Mouse (Mus musculus): ENCODE results near the gene Aarsd1. TPM values are rescaled to one million over a fixed set of nuclear protein-coding genes. Genes with fewer than 3 reads are reported as not detected.

Gene Aarsd1
- polyA plus RNA-seq, 1 experiment from 2014 or later: 57.2 TPM

GRCm38 (mm10) chr11:101364531-101364931 lies 52.9 kb downstream of the Aarsd1 start:
- no peak overlapping the region for H3K4me3 ChIP-seq
- no peak overlapping the region for H3K9ac ChIP-seq
- H3K4me2 ChIP-seq: no peak overlapping the region
- ATAC-seq (ENCODE audit: insufficient number of reproducible peaks, low FRiP score, low TSS enrichment, low read depth): no peak
- 0 out of 2 replicates have a peak, but pooled peaks cover 2% of the 10 kb centered on the region for H3K4me1 ChIP-seq
- WGBS: 73% methylated on average over 5 of the region's 5 CpGs
- H3K27ac ChIP-seq: no peak overlapping the region
- no peaks in the 10 kb centered on the region for H3K9me3 ChIP-seq
- no peaks in the 10 kb centered on the region for H3K27me3 ChIP-seq
- H3K36me3 ChIP-seq: no peaks in the 10 kb centered on the region

- Histone ChIP-seq H3K4me3 (no peak overlapping the region), H3K4me2 (no peak overlapping the region), H3K9ac (no peak overlapping the region), H3K9me3 (no peaks in the 10 kb centered on the region), H3K36me3 (no peaks in the 10 kb centered on the region), H3K27ac (no peak overlapping the region), H3K4me1 (0 out of 2 replicates have a peak, but pooled peaks cover 2% of the 10 kb centered on the region), H3K27me3 (no peaks in the 10 kb centered on the region)
- WGBS: 47% methylated on average over 3 of the region's 3 CpGs
- no peak for ATAC-seq (ENCODE audit: insufficient number of reproducible peaks, low FRiP score, low TSS enrichment, low read depth)
These were observed 56.7 kb downstream of the Aarsd1 start for GRCm38 (mm10) chr11:101360651-101361113.

- H3K9ac ChIP-seq: no peak overlapping the region
- H3K4me3 ChIP-seq: no peak overlapping the region
- H3K36me3 ChIP-seq: no peaks in the 10 kb centered on the region
- WGBS: 59% methylated on average over 9 of the region's 9 CpGs
- no peaks in the 10 kb centered on the region for H3K27me3 ChIP-seq
- no peaks in the 10 kb centered on the region for H3K9me3 ChIP-seq
- 0 out of 2 replicates have a peak, but pooled peaks cover 2% of the 10 kb centered on the region for H3K4me1 ChIP-seq
- no peak for ATAC-seq (ENCODE audit: insufficient number of reproducible peaks, low FRiP score, low TSS enrichment, low read depth)
- no peak overlapping the region for H3K27ac ChIP-seq
- no peak overlapping the region for H3K4me2 ChIP-seq
These were observed 57.6 kb downstream of the Aarsd1 start for GRCm38 (mm10) chr11:101359776-101360175.

- no peaks in the 10 kb centered on the region for H3K27me3 ChIP-seq
- H3K4me1 ChIP-seq: 0 out of 2 replicates have a peak, but pooled peaks cover 2% of the 10 kb centered on the region
- H3K4me3 ChIP-seq: no peak overlapping the region
- 83% methylated on average over 3 of the region's 3 CpGs for WGBS
- no peak overlapping the region for H3K4me2 ChIP-seq
- no peaks in the 10 kb centered on the region for H3K36me3 ChIP-seq
- H3K9ac ChIP-seq: no peak overlapping the region
- no peak overlapping the region for H3K27ac ChIP-seq
- ATAC-seq (ENCODE audit: insufficient number of reproducible peaks, low FRiP score, low TSS enrichment, low read depth): no peak
- H3K9me3 ChIP-seq: no peaks in the 10 kb centered on the region
These were observed 59.8 kb downstream of the Aarsd1 start for GRCm38 (mm10) chr11:101357505-101358182.

Small RNA genes within 50 kb of the gene (microRNA-seq; reads per million reads assigned to microRNA genes)
- not detected for gene Mir6929

Other genes with a start within 250 kb of the Aarsd1 start
- 1.2 and 1.4 TPM in 2 replicates for gene Cntnap1, start 247.1 kb downstream of the Aarsd1 start, polyA plus RNA-seq (2015; fragmentation: Nextera tagmentation; extraction: Ambion mirVana)
- gene Plekhh3, start 246.3 kb downstream of the Aarsd1 start, polyA plus RNA-seq (2015; fragmentation: Nextera tagmentation; extraction: Ambion mirVana): 21.7 and 22.1 TPM in 2 replicates
- gene Ccr10, start 242.2 kb downstream of the Aarsd1 start, polyA plus RNA-seq (2015; fragmentation: Nextera tagmentation; extraction: Ambion mirVana): 0.14 and 0.36 TPM in 2 replicates
- 15.6 and 17.6 TPM in 2 replicates for gene Ezh1, start 191.2 kb downstream of the Aarsd1 start, polyA plus RNA-seq (2015; fragmentation: Nextera tagmentation; extraction: Ambion mirVana)
- 99.6 and 110 TPM in 2 replicates for gene Ramp2, start 171.6 kb downstream of the Aarsd1 start, polyA plus RNA-seq (2015; fragmentation: Nextera tagmentation; extraction: Ambion mirVana)
- gene Vps25, start 163.9 kb downstream of the Aarsd1 start, polyA plus RNA-seq (2015; fragmentation: Nextera tagmentation; extraction: Ambion mirVana): 112 and 120 TPM in 2 replicates
- 7.9 and 9.9 TPM in 2 replicates for gene Wnk4, start 157.0 kb downstream of the Aarsd1 start, polyA plus RNA-seq (2015; fragmentation: Nextera tagmentation; extraction: Ambion mirVana)
- gene Cntd1, start 138.6 kb downstream of the Aarsd1 start, polyA plus RNA-seq (2015; fragmentation: Nextera tagmentation; extraction: Ambion mirVana): 0.70 and 1.3 TPM in 2 replicates
- gene Coa3, start 138.5 kb downstream of the Aarsd1 start, polyA plus RNA-seq (2015; fragmentation: Nextera tagmentation; extraction: Ambion mirVana): 148 and 154 TPM in 2 replicates
- 128 and 137 TPM in 2 replicates for gene Becn1, start 115.3 kb downstream of the Aarsd1 start, polyA plus RNA-seq (2015; fragmentation: Nextera tagmentation; extraction: Ambion mirVana)
- gene Psme3, start 101.4 kb downstream of the Aarsd1 start, polyA plus RNA-seq (2015; fragmentation: Nextera tagmentation; extraction: Ambion mirVana): 116 and 125 TPM in 2 replicates
- 1.0 and 1.2 TPM in 2 replicates for gene Aoc2, start 92.6 kb downstream of the Aarsd1 start, polyA plus RNA-seq (2015; fragmentation: Nextera tagmentation; extraction: Ambion mirVana)
- 0.90 and 1.5 TPM in 2 replicates for gene Aoc3, start 87.0 kb downstream of the Aarsd1 start, polyA plus RNA-seq (2015; fragmentation: Nextera tagmentation; extraction: Ambion mirVana)
- not detected in 2 replicates for gene G6pc, start 50.1 kb downstream of the Aarsd1 start, polyA plus RNA-seq (2015; fragmentation: Nextera tagmentation; extraction: Ambion mirVana)
- gene Gm27029, start 7.2 kb upstream of the Aarsd1 start, polyA plus RNA-seq (2015; fragmentation: Nextera tagmentation; extraction: Ambion mirVana): 11.8 and 18.3 TPM in 2 replicates
- gene Rundc1, start 7.5 kb upstream of the Aarsd1 start, polyA plus RNA-seq (2015; fragmentation: Nextera tagmentation; extraction: Ambion mirVana): 19.3 and 19.5 TPM in 2 replicates
- 15.5 and 36.1 TPM in 2 replicates for gene Ptges3l, start 7.7 kb upstream of the Aarsd1 start, polyA plus RNA-seq (2015; fragmentation: Nextera tagmentation; extraction: Ambion mirVana)
- 262 and 315 TPM in 2 replicates for gene Rpl27, start 24.7 kb upstream of the Aarsd1 start, polyA plus RNA-seq (2015; fragmentation: Nextera tagmentation; extraction: Ambion mirVana)
- 23.2 and 25.1 TPM in 2 replicates for gene Ifi35, start 30.8 kb upstream of the Aarsd1 start, polyA plus RNA-seq (2015; fragmentation: Nextera tagmentation; extraction: Ambion mirVana)
- gene Rnd2, start 47.4 kb upstream of the Aarsd1 start, polyA plus RNA-seq (2015; fragmentation: Nextera tagmentation; extraction: Ambion mirVana): 10.3 and 11.9 TPM in 2 replicates
- gene Vat1, start 48.6 kb upstream of the Aarsd1 start, polyA plus RNA-seq (2015; fragmentation: Nextera tagmentation; extraction: Ambion mirVana): 78.6 and 81.3 TPM in 2 replicates
- 7.2 and 8.6 TPM in 2 replicates for gene Brca1, start 134.3 kb upstream of the Aarsd1 start, polyA plus RNA-seq (2015; fragmentation: Nextera tagmentation; extraction: Ambion mirVana)
- 72.6 and 74.1 TPM in 2 replicates for gene Nbr1, start 134.5 kb upstream of the Aarsd1 start, polyA plus RNA-seq (2015; fragmentation: Nextera tagmentation; extraction: Ambion mirVana)
- 7.0 and 7.7 TPM in 2 replicates for gene Tmem106a, start 164.6 kb upstream of the Aarsd1 start, polyA plus RNA-seq (2015; fragmentation: Nextera tagmentation; extraction: Ambion mirVana)
- gene Gm11634, start 181.6 kb upstream of the Aarsd1 start, polyA plus RNA-seq (2015; fragmentation: Nextera tagmentation; extraction: Ambion mirVana): not detected in 2 replicates
- 44.1 and 47.8 TPM in 2 replicates for gene Rdm1, start 209.6 kb upstream of the Aarsd1 start, polyA plus RNA-seq (2015; fragmentation: Nextera tagmentation; extraction: Ambion mirVana)
- gene Arl4d, start 247.9 kb upstream of the Aarsd1 start, polyA plus RNA-seq (2015; fragmentation: Nextera tagmentation; extraction: Ambion mirVana): 6.1 and 7.2 TPM in 2 replicates